Mouse (Mus musculus): Measurements from ENCODE around the gene Atp6v0a1. TPM values are rescaled to one million over a fixed set of nuclear protein-coding genes. Genes with fewer than 3 reads are reported as not detected.
A peak's percentile ranks its signal among the peaks of the same experiment; 100 is the strongest.

The Atp6v0a1 gene
- polyA plus RNA-seq, 1 experiment from 2014 or later: 30.2 TPM

GRCm38 (mm10) chr11:101059473-101059872 lies 50.2 kb downstream of the Atp6v0a1 start:
- Histone ChIP-seq H3K27ac (no peak overlapping the region), H3K4me3 (no peak overlapping the region), H3K4me1 (peaks cover 37% of the 10 kb centered on the region), H3K36me3 (peaks cover 61% of the 10 kb centered on the region), H3K27me3 (ENCODE audit: low read depth, poor library complexity, severe bottlenecking) (no peaks in the 10 kb centered on the region), H3K9me3 (replicated peaks) (no peaks in the 10 kb centered on the region)
- 90% methylated on average over 10 of the region's 10 CpGs for WGBS
- no peak for DNase-seq (ENCODE audit: low spot score)

GRCm38 (mm10) chr11:101060126-101060525 lies 50.9 kb downstream of the Atp6v0a1 start:
- WGBS: 80% methylated on average over 8 of the region's 8 CpGs
- Histone ChIP-seq H3K4me1 (peaks cover 39% of the 10 kb centered on the region), H3K27ac (peak overlapping the region; percentile 31), H3K4me3 (no peak overlapping the region), H3K36me3 (peaks cover 56% of the 10 kb centered on the region), H3K27me3 (ENCODE audit: low read depth, poor library complexity, severe bottlenecking) (no peaks in the 10 kb centered on the region), H3K9me3 (replicated peaks) (no peaks in the 10 kb centered on the region)
- DNase-seq (ENCODE audit: low spot score): no peak

- no peak for DNase-seq (ENCODE audit: low spot score)
- no peak overlapping the region for H3K4me3 ChIP-seq
- no peak overlapping the region for H3K27ac ChIP-seq
- 81% methylated on average over 5 of the region's 5 CpGs for WGBS
- H3K27me3 ChIP-seq (ENCODE audit: low read depth, poor library complexity, severe bottlenecking): no peaks in the 10 kb centered on the region
- H3K9me3 ChIP-seq (replicated peaks): no peaks in the 10 kb centered on the region
- H3K36me3 ChIP-seq: peaks cover 50% of the 10 kb centered on the region
- H3K4me1 ChIP-seq: peaks cover 39% of the 10 kb centered on the region
These were observed 51.8 kb downstream of the Atp6v0a1 start for GRCm38 (mm10) chr11:101061049-101061448.

GRCm38 (mm10) chr11:101062165-101062884 lies 53.1 kb downstream of the Atp6v0a1 start:
- H3K4me3 ChIP-seq: no peak overlapping the region
- WGBS: 89% methylated on average over 12 of the region's 12 CpGs
- H3K9me3 ChIP-seq (replicated peaks): no peaks in the 10 kb centered on the region
- 0 out of 2 replicates have a peak, but pooled peaks cover 3% of the 10 kb centered on the region for H3K27me3 ChIP-seq (ENCODE audit: low read depth, poor library complexity, severe bottlenecking)
- no peak for DNase-seq (ENCODE audit: low spot score)
- peak overlapping the region; percentile 83; the same call in 1 of the 2 replicates for H3K27ac ChIP-seq
- H3K4me1 ChIP-seq: peaks cover 45% of the 10 kb centered on the region
- peaks cover 44% of the 10 kb centered on the region for H3K36me3 ChIP-seq

GRCm38 (mm10) chr11:101062971-101063675 lies 53.9 kb downstream of the Atp6v0a1 start:
- Histone ChIP-seq H3K27ac (peak overlapping the region; percentile 83), H3K27me3 (ENCODE audit: low read depth, poor library complexity, severe bottlenecking) (peaks cover 8% of the 10 kb centered on the region), H3K9me3 (replicated peaks) (no peaks in the 10 kb centered on the region), H3K36me3 (peaks cover 42% of the 10 kb centered on the region), H3K4me3 (peak overlapping the region; percentile 9), H3K4me1 (peaks cover 45% of the 10 kb centered on the region)
- 61% methylated on average over 14 of the region's 14 CpGs for WGBS
- DNase-seq (ENCODE audit: low spot score): no peak

- Histone ChIP-seq H3K36me3 (peaks cover 38% of the 10 kb centered on the region), H3K4me3 (peak overlapping the region; percentile 9; the same call in 1 of the 2 replicates), H3K9me3 (replicated peaks) (no peaks in the 10 kb centered on the region), H3K4me1 (peaks cover 40% of the 10 kb centered on the region), H3K27me3 (ENCODE audit: low read depth, poor library complexity, severe bottlenecking) (peaks cover 15% of the 10 kb centered on the region), H3K27ac (peak overlapping the region; percentile 83)
- no peak for DNase-seq (ENCODE audit: low spot score)
- WGBS: 41% methylated on average over 12 of the region's 12 CpGs
These were observed 54.5 kb downstream of the Atp6v0a1 start for GRCm38 (mm10) chr11:101063676-101064327.

- peaks cover 22% of the 10 kb centered on the region for H3K27me3 ChIP-seq (ENCODE audit: low read depth, poor library complexity, severe bottlenecking)
- 87% methylated on average over 4 of the region's 4 CpGs for WGBS
- H3K9me3 ChIP-seq (replicated peaks): no peaks in the 10 kb centered on the region
- H3K27ac ChIP-seq: peak overlapping the region; percentile 83
- peaks cover 36% of the 10 kb centered on the region for H3K36me3 ChIP-seq
- H3K4me3 ChIP-seq: 0 out of 2 replicates have a peak overlapping the region, but pooled peaks have one; percentile 9
- no peak for DNase-seq (ENCODE audit: low spot score)
- peaks cover 34% of the 10 kb centered on the region for H3K4me1 ChIP-seq
These were observed 55.2 kb downstream of the Atp6v0a1 start for GRCm38 (mm10) chr11:101064462-101064861.

GRCm38 (mm10) chr11:101065002-101065401 lies 55.8 kb downstream of the Atp6v0a1 start:
- H3K27ac ChIP-seq: no peak overlapping the region
- H3K9me3 ChIP-seq (replicated peaks): no peaks in the 10 kb centered on the region
- peaks cover 22% of the 10 kb centered on the region for H3K27me3 ChIP-seq (ENCODE audit: low read depth, poor library complexity, severe bottlenecking)
- H3K4me1 ChIP-seq: peaks cover 33% of the 10 kb centered on the region
- H3K36me3 ChIP-seq: peaks cover 34% of the 10 kb centered on the region
- no peak overlapping the region for H3K4me3 ChIP-seq
- DNase-seq (ENCODE audit: low spot score): no peak
- 96% methylated on average over 9 of the region's 9 CpGs for WGBS

- Histone ChIP-seq H3K4me1 (peaks cover 42% of the 10 kb centered on the region), H3K27ac (peak overlapping the region; percentile 64; the same call in 1 of the 2 replicates), H3K9me3 (replicated peaks) (no peaks in the 10 kb centered on the region), H3K27me3 (ENCODE audit: low read depth, poor library complexity, severe bottlenecking) (peaks cover 40% of the 10 kb centered on the region), H3K36me3 (peaks cover 18% of the 10 kb centered on the region), H3K4me3 (peak overlapping the region; percentile 43)
- DNase-seq (ENCODE audit: low spot score): peak; percentile 93
- WGBS: 27% methylated on average over 18 of the region's 18 CpGs
These were observed 57.5 kb downstream of the Atp6v0a1 start for GRCm38 (mm10) chr11:101066549-101067412.

- WGBS: 5% methylated on average over 35 of the region's 35 CpGs
- Histone ChIP-seq H3K4me3 (peak within 1 kb of the TSS; percentile 70), H3K36me3 (no peaks in the 10 kb centered on the region), H3K27me3 (ENCODE audit: low read depth, poor library complexity, severe bottlenecking) (peaks cover 53% of the 10 kb centered on the region), H3K9me3 (replicated peaks) (no peaks in the 10 kb centered on the region), H3K27ac (peak within 1 kb of the TSS; percentile 84), H3K4me1 (peaks cover 16% of the 10 kb centered on the region)
- DNase-seq (ENCODE audit: low spot score): peak; percentile 97
These were observed 60.3 kb downstream of the Atp6v0a1 start, which contains the start of gene Naglu for GRCm38 (mm10) chr11:101069391-101070188. Gene Naglu (plus strand): TSS chr11:101070012.

- no peak for DNase-seq (ENCODE audit: low spot score)
- H3K36me3 ChIP-seq: no peaks in the 10 kb centered on the region
- peak overlapping the region; percentile 70 for H3K4me3 ChIP-seq
- WGBS: under 1% methylated on average over 36 of the region's 36 CpGs
- peak overlapping the region; percentile 84 for H3K27ac ChIP-seq
- peaks cover 53% of the 10 kb centered on the region for H3K27me3 ChIP-seq (ENCODE audit: low read depth, poor library complexity, severe bottlenecking)
- no peaks in the 10 kb centered on the region for H3K9me3 ChIP-seq (replicated peaks)
- peaks cover 16% of the 10 kb centered on the region for H3K4me1 ChIP-seq
These were observed 60.9 kb downstream of the Atp6v0a1 start for GRCm38 (mm10) chr11:101070189-101070527.

Measured in limb, embryonic 10.5 days (tissue).